Mouse (Mus musculus): Measurements from ENCODE around the gene Mreg. TPM values are rescaled to one million over a fixed set of nuclear protein-coding genes. Genes with fewer than 3 reads are reported as not detected.
A peak's percentile ranks its signal among the peaks of the same experiment; 100 is the strongest.
"Not testable (repeated sequence)": the region's sequence is repeated elsewhere in the genome, so short reads cannot be mapped to it uniquely, and the experiment has no call there.

Gene Mreg
- 10 to 100 TPM; 25.9 to 27.4 TPM for total RNA-seq (2021)
- long read RNA-seq, experiment 1, transcript Mreg-201 (5 exons, 2,284 nt), result major isoform, 14 of 21 reads
- long read RNA-seq, experiment 1, partial matches to known transcripts, result 1 of 21 reads
- long read RNA-seq, experiment 1, other reads (novel, unspliced or antisense), result 6 of 21 reads
- long read RNA-seq, experiment 2, transcript Mreg-201 (5 exons, 2,284 nt), result major isoform, 12 of 17 reads
- long read RNA-seq, experiment 2, partial matches to known transcripts, result 0 of 17 reads
- long read RNA-seq, experiment 2, other reads (novel, unspliced or antisense), result 5 of 17 reads

- intact Hi-C loops (cut with DNase I; ENCODE audit: low total_unique reads), result no loop called here
- peak; percentile 70 for DNase-seq
These were observed at the start of gene Mreg for GRCm38 (mm10) chr1:72211701-72212699. Gene Mreg, minus strand, starts transcription at chr1:72212307.

GRCm38 (mm10) chr1:72256381-72257256, 44.5 kb upstream of the Mreg start:
- intact Hi-C loops (cut with DNase I; ENCODE audit: low total_unique reads), result no loop called here
- no peak for DNase-seq

GRCm38 (mm10) chr1:72255854-72256175, 43.7 kb upstream of the Mreg start:
- intact Hi-C loops (cut with DNase I; ENCODE audit: low total_unique reads), result no loop called here
- DNase-seq, result no peak

GRCm38 (mm10) chr1:72255062-72255853, 43.2 kb upstream of the Mreg start:
- intact Hi-C loops (cut with DNase I; ENCODE audit: low total_unique reads), result no loop called here

GRCm38 (mm10) chr1:72254545-72255061, 42.5 kb upstream of the Mreg start:
- DNase-seq, result peak; percentile 90
- intact Hi-C loops (cut with DNase I; ENCODE audit: low total_unique reads), result no loop called here

More at GRCm38 (mm10) chr1:72255062-72255853, 43.2 kb upstream of the Mreg start:
- DNase-seq, result peak; percentile 36

- no peak for DNase-seq
- intact Hi-C loops (cut with DNase I; ENCODE audit: low total_unique reads), result no loop called here
These were observed 41.9 kb upstream of the Mreg start for GRCm38 (mm10) chr1:72253881-72254491.

- DNase-seq, result no peak
- intact Hi-C loops (cut with DNase I; ENCODE audit: low total_unique reads), result no loop called here
These were observed 39.7 kb upstream of the Mreg start for GRCm38 (mm10) chr1:72251806-72252205.

- intact Hi-C loops (cut with DNase I; ENCODE audit: low total_unique reads), result not testable (repeated sequence)
These were observed 36.2 kb upstream of the Mreg start for GRCm38 (mm10) chr1:72248226-72248737.

GRCm38 (mm10) chr1:72244317-72245036, 32.4 kb upstream of the Mreg start:
- DNase-seq, result peak; percentile 13
- intact Hi-C loops (cut with DNase I; ENCODE audit: low total_unique reads), result no loop called here

More at GRCm38 (mm10) chr1:72248226-72248737, 36.2 kb upstream of the Mreg start:
- DNase-seq, result not testable (repeated sequence)

- peak; percentile 97 for DNase-seq
- intact Hi-C loops (cut with DNase I; ENCODE audit: low total_unique reads), result no loop called here
These were observed 31.7 kb upstream of the Mreg start for GRCm38 (mm10) chr1:72243656-72244316.

- DNase-seq, result no peak
- intact Hi-C loops (cut with DNase I; ENCODE audit: low total_unique reads), result no loop called here
These were observed 30.6 kb upstream of the Mreg start for GRCm38 (mm10) chr1:72242581-72243143.

GRCm38 (mm10) chr1:72239113-72239512, 27.0 kb upstream of the Mreg start:
- intact Hi-C loops (cut with DNase I; ENCODE audit: low total_unique reads); DNase-seq: not testable (repeated sequence)

GRCm38 (mm10) chr1:72238016-72238580, 26.0 kb upstream of the Mreg start:
- DNase-seq, result no peak
- intact Hi-C loops (cut with DNase I; ENCODE audit: low total_unique reads), result no loop called here

GRCm38 (mm10) chr1:72237007-72237775, 25.1 kb upstream of the Mreg start:
- no peak for DNase-seq
- intact Hi-C loops (cut with DNase I; ENCODE audit: low total_unique reads), result no loop called here

- peak; percentile 84 for DNase-seq
- intact Hi-C loops (cut with DNase I; ENCODE audit: low total_unique reads), result not testable (repeated sequence)
These were observed 24.4 kb upstream of the Mreg start for GRCm38 (mm10) chr1:72236363-72237006.

Measured in gastrocnemius, postnatal 14 days (tissue).